Mouse (Mus musculus) macrophage (primary cell): ENCODE results near the gene Susd1. TPM values are rescaled to one million over a fixed set of nuclear protein-coding genes. Genes with fewer than 3 reads are reported as not detected.

Experiments
- H3K27ac ChIP-seq: fragments of 350-480 bp; formaldehyde crosslinking; 2 replicates; pipeline ENCODE4 v1.9.0; 2021
- H3K36me3 ChIP-seq: fragments of 350-480 bp; formaldehyde crosslinking; 2 replicates; pipeline ENCODE4 v1.9.0; 2021; ENCODE audit errors: inconsistent target
- H3K4me3 ChIP-seq: fragments of 350-480 bp; formaldehyde crosslinking; 2 replicates; pipeline ENCODE4 v1.9.0; 2021; ENCODE audit errors: inconsistent target
- H3K79me2 ChIP-seq: fragments of 350-480 bp; formaldehyde crosslinking; 2 replicates; pipeline ENCODE4 v1.9.0; 2021; ENCODE audit errors: inconsistent target
- WGBS: methylation state at CpG from one replicate; pipeline ENCODE4 v1.1.7; 2026; ENCODE audit warnings: inconsistent platforms; ENCODE audit not compliant: missing documents; 5-methylcytosine and 5-hydroxymethylcytosine counted together
- polyA plus RNA-seq: library from polyadenylated mRNA; stranded (reverse); fragments of 250-400 nt; gene quantifications from 3 replicates; pipeline ENCODE4 v1.2.4, GENCODE M21; 2018; ENCODE audit warnings: inconsistent platforms
- total RNA-seq, 78 experiments: library from RNA; depleted of rRNA; stranded (reverse); fragments of 250-400 nt; gene quantifications; 1 replicate in 9 of 78; 2 replicates in 24 of 78; 3 replicates in 43 of 78; 4 replicates in 2 of 78; pipeline ENCODE4 v1.2.4; 2018; ENCODE audit warnings: inconsistent platforms in 56 of 78

Susd1 gene
- 10 to 100 TPM; 15.2 to 52.3 (median 33.6) TPM for total RNA-seq (2018; cell fraction: chromatin; rRNA removed)
- total RNA-seq (2018; cell fraction: cytosol; rRNA removed): 10 to 100 TPM; 11.5 to 16.3 (median 13.2) TPM
- total RNA-seq (2018; cell fraction: nucleus; rRNA removed): 10 to 100 TPM; 20.6 to 50.5 (median 30.7) TPM
- 10.8 to 18.9 TPM (median 18.4 TPM) in 3 replicates for polyA plus RNA-seq

GRCm38 (mm10) chr4:59437990-59438854, at the start of gene Susd1:
Gene Susd1 (minus strand): TSS chr4:59438633.
- Histone ChIP-seq H3K4me3 (peak within 1 kb of the TSS; percentile 69), H3K79me2 (peaks cover 11% of the 10 kb centered on the region; the same call in 1 of the 2 replicates), H3K36me3 (no peaks in the 10 kb centered on the region), H3K27ac (peak within 1 kb of the TSS; percentile 99)
- under 1% methylated on average over 66 of the region's 75 CpGs for WGBS

- H3K79me2 ChIP-seq: peaks cover 15% of the 10 kb centered on the region; the same call in 1 of the 2 replicates
- no peak overlapping the region for H3K4me3 ChIP-seq
- H3K27ac ChIP-seq: 0 out of 2 replicates have a peak overlapping the region, but pooled peaks have one; percentile 12
- peaks cover 10% of the 10 kb centered on the region; the same call in 1 of the 2 replicates for H3K36me3 ChIP-seq
Measured at GRCm38 (mm10) chr4:59471306-59471705, 32.9 kb upstream of the Susd1 start.

GRCm38 (mm10) chr4:59465449-59465848, 27.0 kb upstream of the Susd1 start:
- H3K36me3 ChIP-seq: no peaks in the 10 kb centered on the region
- H3K27ac ChIP-seq: peak overlapping the region; percentile 83
- 5% methylated on average over 2 of the region's 2 CpGs for WGBS
- no peak overlapping the region for H3K4me3 ChIP-seq
- no peaks in the 10 kb centered on the region for H3K79me2 ChIP-seq

GRCm38 (mm10) chr4:59464661-59465060, 26.2 kb upstream of the Susd1 start:
- H3K36me3 ChIP-seq: no peaks in the 10 kb centered on the region
- no peak overlapping the region for H3K4me3 ChIP-seq
- peak overlapping the region; percentile 83 for H3K27ac ChIP-seq
- WGBS: 80% methylated on average over 6 of the region's 6 CpGs
- no peaks in the 10 kb centered on the region for H3K79me2 ChIP-seq

- WGBS: 90% methylated on average over 6 of the region's 6 CpGs
- Histone ChIP-seq H3K36me3 (no peaks in the 10 kb centered on the region), H3K4me3 (no peak overlapping the region), H3K27ac (no peak overlapping the region), H3K79me2 (no peaks in the 10 kb centered on the region)
Measured at GRCm38 (mm10) chr4:59462494-59462893, 24.1 kb upstream of the Susd1 start.

GRCm38 (mm10) chr4:59461116-59461727, 22.8 kb upstream of the Susd1 start:
- Histone ChIP-seq H3K36me3 (no peaks in the 10 kb centered on the region), H3K79me2 (no peaks in the 10 kb centered on the region), H3K4me3 (no peak overlapping the region), H3K27ac (no peak overlapping the region)
- 97% methylated on average over 11 of the region's 11 CpGs for WGBS

GRCm38 (mm10) chr4:59459216-59459955, 21.0 kb upstream of the Susd1 start:
- 67% methylated on average over 13 of the region's 13 CpGs for WGBS
- H3K27ac ChIP-seq: peak overlapping the region; percentile 10; the same call in 1 of the 2 replicates

GRCm38 (mm10) chr4:59457941-59458340, 19.5 kb upstream of the Susd1 start:
- no peak overlapping the region for H3K4me3 ChIP-seq
- no peaks in the 10 kb centered on the region for H3K36me3 ChIP-seq
- H3K79me2 ChIP-seq: no peaks in the 10 kb centered on the region
- peak overlapping the region; percentile 91; the same call in 1 of the 2 replicates for H3K27ac ChIP-seq
- 18% methylated on average over 9 of the region's 9 CpGs for WGBS

More at GRCm38 (mm10) chr4:59459216-59459955, 21.0 kb upstream of the Susd1 start:
- no peaks in the 10 kb centered on the region for H3K36me3 ChIP-seq
- no peak overlapping the region for H3K4me3 ChIP-seq
- no peaks in the 10 kb centered on the region for H3K79me2 ChIP-seq

GRCm38 (mm10) chr4:59457091-59457490, 18.7 kb upstream of the Susd1 start:
- WGBS: 91% methylated on average over 5 of the region's 5 CpGs
- Histone ChIP-seq H3K4me3 (no peak overlapping the region), H3K27ac (peak overlapping the region; percentile 91), H3K36me3 (no peaks in the 10 kb centered on the region), H3K79me2 (no peaks in the 10 kb centered on the region)

GRCm38 (mm10) chr4:59455465-59455864, 17.0 kb upstream of the Susd1 start:
- 8% methylated on average over 2 of the region's 2 CpGs for WGBS
- no peaks in the 10 kb centered on the region for H3K79me2 ChIP-seq
- peak overlapping the region; percentile 91 for H3K27ac ChIP-seq
- H3K36me3 ChIP-seq: no peaks in the 10 kb centered on the region
- no peak overlapping the region for H3K4me3 ChIP-seq

- Histone ChIP-seq H3K4me3 (no peak overlapping the region), H3K79me2 (no peaks in the 10 kb centered on the region), H3K27ac (peak overlapping the region; percentile 91), H3K36me3 (no peaks in the 10 kb centered on the region)
- 70% methylated on average over 3 of the region's 3 CpGs for WGBS
Measured at GRCm38 (mm10) chr4:59454046-59454445, 15.6 kb upstream of the Susd1 start.

- no peaks in the 10 kb centered on the region for H3K79me2 ChIP-seq
- peak overlapping the region; percentile 54 for H3K27ac ChIP-seq
- no peaks in the 10 kb centered on the region for H3K36me3 ChIP-seq
- no peak overlapping the region for H3K4me3 ChIP-seq
- 66% methylated on average over 8 of the region's 8 CpGs for WGBS
Measured at GRCm38 (mm10) chr4:59452503-59452933, 14.1 kb upstream of the Susd1 start.

- Histone ChIP-seq H3K79me2 (no peaks in the 10 kb centered on the region), H3K36me3 (no peaks in the 10 kb centered on the region), H3K4me3 (no peak overlapping the region), H3K27ac (no peak overlapping the region)
- WGBS: 92% methylated on average over 3 of the region's 3 CpGs
Measured at GRCm38 (mm10) chr4:59450906-59451305, 12.5 kb upstream of the Susd1 start.

- H3K79me2 ChIP-seq: no peaks in the 10 kb centered on the region
- 56% methylated on average over 6 of the region's 6 CpGs for WGBS
- no peaks in the 10 kb centered on the region for H3K36me3 ChIP-seq
- no peak overlapping the region for H3K4me3 ChIP-seq
- 0 out of 2 replicates have a peak overlapping the region, but pooled peaks have one; percentile 0 for H3K27ac ChIP-seq
Measured at GRCm38 (mm10) chr4:59450234-59450854, 11.9 kb upstream of the Susd1 start.
